Mouse (Mus musculus) brain, embryonic 14.5 days (tissue): Measurements from ENCODE around the gene Clec16a.

ENCODE experiments used
- CTCF ChIP-seq: fragments of 200-500 bp; IDR thresholded peaks from 2 replicates; pipeline ENCODE4 v1.5.1; 2012; ENCODE audit warnings: inconsistent platforms, mild to moderate bottlenecking, moderate library complexity, borderline replicate concordance; ENCODE audit not compliant: insufficient read depth, insufficient read length; ENCODE audit errors: extremely low read depth
- POLR2A ChIP-seq: fragments of 200-500 bp; IDR thresholded peaks from 2 replicates; pipeline ENCODE4 v1.6.1; 2012; ENCODE audit warnings: mild to moderate bottlenecking, inconsistent platforms, borderline replicate concordance; ENCODE audit not compliant: poor library complexity, insufficient read depth, insufficient read length, severe bottlenecking; ENCODE audit errors: extremely low read depth

DNA sequence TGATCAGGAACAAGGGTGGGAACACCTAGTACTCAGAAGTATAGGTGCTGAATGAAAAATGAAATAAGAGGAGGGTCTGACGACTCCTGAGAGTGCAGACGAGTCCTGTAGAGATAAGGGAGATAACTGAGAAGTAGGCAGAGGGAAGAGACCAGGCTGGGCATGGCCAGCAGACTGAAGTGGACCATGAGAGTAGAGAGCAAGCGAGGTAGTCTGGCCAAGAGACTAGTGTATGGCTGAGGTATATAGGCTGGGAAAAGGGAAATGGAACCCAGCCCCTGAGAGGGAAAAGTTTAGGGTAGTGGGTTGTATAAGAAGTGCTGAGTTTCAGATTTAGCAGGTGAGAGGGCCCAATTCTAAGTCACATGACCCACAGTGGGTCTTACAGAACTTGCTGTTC lies 84.2 kb downstream of the Clec16a start:
- no peak for TF ChIP-seq POLR2A
- TF ChIP-seq CTCF = no peak
